Mouse (Mus musculus) E14TG2a.4 (cell line): ENCODE results near the gene D330020A13Rik.

Experiments used
- H3K27me3 ChIP-seq: 2 replicates; pipeline ENCODE4 v1.6.1; 2014; ENCODE audit warnings: low read length, control low read depth; ENCODE audit not compliant: insufficient read depth
- H3K36me3 ChIP-seq: 2 replicates; pipeline ENCODE4 v1.6.1; 2014; ENCODE audit warnings: low read length, control low read depth; ENCODE audit not compliant: insufficient read depth
- H3K4me1 ChIP-seq: replicated peaks from 2 replicates; pipeline ENCODE4 v1.6.1; 2014; ENCODE audit warnings: low read depth, low read length, control low read depth
- H3K4me3 ChIP-seq: replicated peaks from 2 replicates; pipeline ENCODE4 v1.5.1; 2014; ENCODE audit warnings: mild to moderate bottlenecking, low read length
- H3K9me3 ChIP-seq: 2 replicates; pipeline ENCODE4 v1.6.1; 2014; ENCODE audit warnings: low read length, control low read depth
- CTCF ChIP-seq: conservative IDR thresholded peaks from 2 replicates; pipeline ENCODE4 v1.5.1; 2014; ENCODE audit warnings: low read length
- NANOG ChIP-seq: IDR thresholded peaks from 2 replicates; pipeline ENCODE4 v1.6.1; 2014; ENCODE audit warnings: borderline replicate concordance, low read length, mixed read lengths
- POU5F1 ChIP-seq: IDR thresholded peaks from 2 replicates; pipeline ENCODE4 v1.6.1; 2014; ENCODE audit warnings: low read length, borderline replicate concordance

The D330020A13Rik gene

GRCm38 (mm10) chr6:120262886-120263531, 31.2 kb upstream of the D330020A13Rik start:
- Histone ChIP-seq H3K36me3 (peaks cover 36% of the 10 kb centered on the region), H3K27me3 (no peaks in the 10 kb centered on the region), H3K4me3 (peak overlapping the region; percentile 6; the same call in 1 of the 2 replicates), H3K9me3 (no peaks in the 10 kb centered on the region), H3K4me1 (peaks cover 81% of the 10 kb centered on the region)
- no peak for TF ChIP-seq NANOG
- no peak for TF ChIP-seq POU5F1
- no peak for TF ChIP-seq CTCF

GRCm38 (mm10) chr6:120263608-120264007, 30.6 kb upstream of the D330020A13Rik start:
- H3K27me3 ChIP-seq: no peaks in the 10 kb centered on the region
- H3K4me3 ChIP-seq: 0 out of 2 replicates have a peak overlapping the region, but pooled peaks have one; percentile 6
- peaks cover 79% of the 10 kb centered on the region for H3K4me1 ChIP-seq
- no peak for TF ChIP-seq NANOG
- TF ChIP-seq CTCF: no peak
- TF ChIP-seq POU5F1: no peak
- H3K9me3 ChIP-seq: no peaks in the 10 kb centered on the region
- peaks cover 31% of the 10 kb centered on the region for H3K36me3 ChIP-seq

- H3K4me1 ChIP-seq: peaks cover 76% of the 10 kb centered on the region
- peaks cover 31% of the 10 kb centered on the region for H3K36me3 ChIP-seq
- no peak for TF ChIP-seq POU5F1
- TF ChIP-seq CTCF: no peak
- no peak for TF ChIP-seq NANOG
- H3K9me3 ChIP-seq: no peaks in the 10 kb centered on the region
- no peak overlapping the region for H3K4me3 ChIP-seq
- no peaks in the 10 kb centered on the region for H3K27me3 ChIP-seq
Measured at GRCm38 (mm10) chr6:120264151-120264550, 30.0 kb upstream of the D330020A13Rik start.

- H3K9me3 ChIP-seq: no peaks in the 10 kb centered on the region
- no peak for TF ChIP-seq POU5F1
- no peak for TF ChIP-seq CTCF
- TF ChIP-seq NANOG: no peak
- H3K4me1 ChIP-seq: peaks cover 57% of the 10 kb centered on the region
Measured at GRCm38 (mm10) chr6:120274181-120274580, 20.0 kb upstream of the D330020A13Rik start.

GRCm38 (mm10) chr6:120274887-120275286, 19.3 kb upstream of the D330020A13Rik start:
- H3K27me3 ChIP-seq: no peaks in the 10 kb centered on the region
- TF ChIP-seq NANOG (no peak), POU5F1 (no peak), CTCF (no peak)
- H3K9me3 ChIP-seq: no peaks in the 10 kb centered on the region
- H3K4me1 ChIP-seq: peaks cover 64% of the 10 kb centered on the region
- peaks cover 16% of the 10 kb centered on the region for H3K36me3 ChIP-seq
- peak overlapping the region; percentile 58 for H3K4me3 ChIP-seq

More at GRCm38 (mm10) chr6:120274181-120274580, 20.0 kb upstream of the D330020A13Rik start:
- H3K27me3 ChIP-seq: no peaks in the 10 kb centered on the region
- peak overlapping the region; percentile 52 for H3K4me3 ChIP-seq
- peaks cover 23% of the 10 kb centered on the region for H3K36me3 ChIP-seq

- Histone ChIP-seq H3K36me3 (peaks cover 16% of the 10 kb centered on the region), H3K9me3 (no peaks in the 10 kb centered on the region), H3K4me3 (peak overlapping the region; percentile 58), H3K27me3 (no peaks in the 10 kb centered on the region), H3K4me1 (peaks cover 68% of the 10 kb centered on the region)
- TF ChIP-seq CTCF: no peak
- no peak for TF ChIP-seq NANOG
- no peak for TF ChIP-seq POU5F1
Measured at GRCm38 (mm10) chr6:120275301-120275700, 18.9 kb upstream of the D330020A13Rik start.

- Histone ChIP-seq H3K9me3 (no peaks in the 10 kb centered on the region), H3K4me3 (no peak overlapping the region), H3K36me3 (peaks cover 18% of the 10 kb centered on the region), H3K27me3 (no peaks in the 10 kb centered on the region), H3K4me1 (peaks cover 75% of the 10 kb centered on the region)
- TF ChIP-seq CTCF (no peak), POU5F1 (no peak), NANOG (no peak)
Measured at GRCm38 (mm10) chr6:120276874-120277449, 17.2 kb upstream of the D330020A13Rik start.

GRCm38 (mm10) chr6:120287279-120287678, 6.9 kb upstream of the D330020A13Rik start:
- Histone ChIP-seq H3K4me1 (peaks cover 82% of the 10 kb centered on the region), H3K36me3 (peaks cover 24% of the 10 kb centered on the region), H3K9me3 (no peaks in the 10 kb centered on the region), H3K27me3 (no peaks in the 10 kb centered on the region), H3K4me3 (peak overlapping the region; percentile 27)
- no peak for TF ChIP-seq CTCF
- TF ChIP-seq POU5F1: no peak
- TF ChIP-seq NANOG: no peak
